Mouse (Mus musculus) forebrain, embryonic 13.5 days (tissue): ENCODE measurements around the gene Prrc2c. TPM values are rescaled to one million over a fixed set of nuclear protein-coding genes. Genes with fewer than 3 reads are reported as not detected.
A peak's percentile ranks its signal among the peaks of the same experiment; 100 is the strongest.
"Not testable (repeated sequence)": the region's sequence is repeated elsewhere in the genome, so short reads cannot be mapped to it uniquely, and the experiment has no call there.

Experiments used
- ATAC-seq: fragments of 200-750 bp; cut with Nextera tagmentation; 2 replicates; pipeline ENCODE4 v1.8.0; 2017
- H3K27ac ChIP-seq: fragments of 300-500 bp; sonication (generic); 2 replicates; pipeline ENCODE4 v1.5.1; 2015; ENCODE audit warnings: inconsistent platforms, mild to moderate bottlenecking, moderate library complexity
- H3K27me3 ChIP-seq: fragments of 300-500 bp; sonication (generic); 2 replicates; pipeline ENCODE4 v1.6.1; 2015; ENCODE audit warnings: mild to moderate bottlenecking, inconsistent platforms
- H3K36me3 ChIP-seq: fragments of 300-500 bp; sonication (generic); 2 replicates; pipeline ENCODE4 v1.6.1; 2015; ENCODE audit warnings: mild to moderate bottlenecking, inconsistent platforms; ENCODE audit not compliant: poor library complexity, severe bottlenecking
- H3K4me1 ChIP-seq: fragments of 300-500 bp; sonication (generic); 2 replicates; pipeline ENCODE4 v1.6.1; 2015; ENCODE audit warnings: inconsistent platforms
- H3K4me2 ChIP-seq: fragments of 300-500 bp; sonication (generic); 2 replicates; pipeline ENCODE4 v1.6.1; 2015; ENCODE audit warnings: inconsistent platforms, mild to moderate bottlenecking, moderate library complexity
- H3K4me3 ChIP-seq: fragments of 300-500 bp; sonication (generic); 2 replicates; pipeline ENCODE4 v1.5.1; 2015; ENCODE audit warnings: mild to moderate bottlenecking, inconsistent platforms
- H3K9ac ChIP-seq: fragments of 300-500 bp; sonication (generic); 2 replicates; pipeline ENCODE4 v1.6.1; 2015; ENCODE audit warnings: mild to moderate bottlenecking, inconsistent platforms
- H3K9me3 ChIP-seq: fragments of 300-500 bp; sonication (generic); replicated peaks from 2 replicates; pipeline ENCODE4 v1.6.1; 2016; ENCODE audit warnings: inconsistent platforms
- WGBS: fragments of 180-500 bp; shearing (Covaris S2); methylation state at CpG from one replicate; pipeline ENCODE4 v1.1.7; 2015; 5-methylcytosine and 5-hydroxymethylcytosine counted together
- polyA plus RNA-seq: library from polyadenylated mRNA; unstranded; fragments of >200 nt; fragmentation: Nextera tagmentation; extraction: Ambion mirVana; gene quantifications from 2 replicates; pipeline ENCODE4 v1.2.1, GENCODE M21; 2015

The Prrc2c gene
- polyA plus RNA-seq, 1 experiment from 2014 or later, result 174 TPM

GRCm38 (mm10) chr1:162664826-162665475, 75.4 kb downstream of the Prrc2c start:
- peak; percentile 98 for ATAC-seq
- H3K36me3 ChIP-seq, result peaks cover 5% of the 10 kb centered on the region; the same call in 1 of the 2 replicates
- peak overlapping the region; percentile 56; the same call in 1 of the 2 replicates for H3K4me2 ChIP-seq
- no peak overlapping the region for H3K27ac ChIP-seq
- no peaks in the 10 kb centered on the region for H3K27me3 ChIP-seq
- 14% methylated on average over 10 of the region's 10 CpGs for WGBS
- no peak overlapping the region for H3K4me3 ChIP-seq
- H3K4me1 ChIP-seq, result peaks cover 4% of the 10 kb centered on the region; the same call in 1 of the 2 replicates
- no peaks in the 10 kb centered on the region for H3K9me3 ChIP-seq
- no peak overlapping the region for H3K9ac ChIP-seq

- Histone ChIP-seq H3K27me3 (no peaks in the 10 kb centered on the region), H3K4me1 (no peaks in the 10 kb centered on the region), H3K36me3 (no peaks in the 10 kb centered on the region), H3K4me2 (no peak overlapping the region), H3K27ac (no peak overlapping the region), H3K9ac (no peak overlapping the region), H3K4me3 (no peak overlapping the region), H3K9me3 (no peaks in the 10 kb centered on the region)
- no peak for ATAC-seq
- WGBS, result 89% methylated on average over 11 of the region's 11 CpGs
These were observed 80.0 kb downstream of the Prrc2c start for GRCm38 (mm10) chr1:162660276-162660860.

DNA sequence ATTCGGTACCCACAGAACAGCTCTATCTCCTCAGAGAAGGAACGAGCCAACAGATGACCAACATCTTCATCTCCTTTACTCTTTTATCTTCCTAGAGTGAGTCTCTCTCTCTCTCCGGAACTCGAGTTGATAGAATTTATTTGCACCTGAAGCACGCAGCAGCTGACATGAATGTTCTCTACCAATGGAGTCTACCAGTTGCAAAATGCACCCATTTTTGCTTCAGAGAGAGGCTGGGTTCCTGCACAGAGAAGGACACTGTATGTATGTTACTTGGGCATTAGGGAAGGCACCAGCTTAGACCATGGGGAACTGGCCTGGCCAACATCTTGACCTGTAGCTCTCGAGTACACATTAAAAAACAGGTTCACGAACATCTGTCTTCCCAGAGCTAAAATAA, 82.2 kb downstream of the Prrc2c start, which contains the start of gene Myocos:
Myocos (minus strand) TSS at position 101 of the 400 bp plus-strand sequence.
- whole genome bisulfite sequencing, result 94% methylated on average over 7 of the region's 7 CpGs
- H3K4me3 ChIP-seq, result no peak within 1 kb of the TSS
- H3K4me2 ChIP-seq, result no peak within 1 kb of the TSS
- no peaks in the 10 kb centered on the region for H3K4me1 ChIP-seq
- H3K9me3 ChIP-seq, result no peaks in the 10 kb centered on the region
- H3K9ac ChIP-seq, result no peak within 1 kb of the TSS
- no peaks in the 10 kb centered on the region for H3K27me3 ChIP-seq
- no peaks in the 10 kb centered on the region for H3K36me3 ChIP-seq
- ATAC-seq, result no peak
- no peak within 1 kb of the TSS for H3K27ac ChIP-seq

GRCm38 (mm10) chr1:162648416-162648815, 91.9 kb downstream of the Prrc2c start:
- no peak for ATAC-seq
- H3K27me3 ChIP-seq, result no peaks in the 10 kb centered on the region
- WGBS, result 97% methylated on average over 14 of the region's 14 CpGs
- no peak overlapping the region for H3K4me3 ChIP-seq
- no peak overlapping the region for H3K27ac ChIP-seq
- H3K36me3 ChIP-seq, result no peaks in the 10 kb centered on the region
- H3K4me2 ChIP-seq, result no peak overlapping the region
- no peak overlapping the region for H3K9ac ChIP-seq
- no peaks in the 10 kb centered on the region for H3K4me1 ChIP-seq
- H3K9me3 ChIP-seq, result no peaks in the 10 kb centered on the region

- no peak overlapping the region for H3K27ac ChIP-seq
- H3K4me2 ChIP-seq, result no peak overlapping the region
- no peaks in the 10 kb centered on the region for H3K4me1 ChIP-seq
- no peaks in the 10 kb centered on the region for H3K27me3 ChIP-seq
- no peak overlapping the region for H3K9ac ChIP-seq
- H3K36me3 ChIP-seq, result no peaks in the 10 kb centered on the region
- H3K9me3 ChIP-seq, result no peaks in the 10 kb centered on the region
- no peak for ATAC-seq
- 80% methylated on average over 10 of the region's 10 CpGs for WGBS
- H3K4me3 ChIP-seq, result no peak overlapping the region
These were observed 94.2 kb downstream of the Prrc2c start for GRCm38 (mm10) chr1:162646083-162646686.

GRCm38 (mm10) chr1:162643752-162644151, 96.6 kb downstream of the Prrc2c start:
- Histone ChIP-seq H3K36me3 (no peaks in the 10 kb centered on the region), H3K4me1 (no peaks in the 10 kb centered on the region), H3K4me2 (no peak overlapping the region), H3K4me3 (no peak overlapping the region), H3K9ac (no peak overlapping the region), H3K27me3 (no peaks in the 10 kb centered on the region), H3K27ac (no peak overlapping the region), H3K9me3 (no peaks in the 10 kb centered on the region)
- peak; percentile 66 for ATAC-seq
- 40% methylated on average over 4 of the region's 4 CpGs for WGBS

- Histone ChIP-seq H3K27ac (no peak overlapping the region), H3K36me3 (no peaks in the 10 kb centered on the region), H3K9ac (no peak overlapping the region), H3K4me2 (no peak overlapping the region), H3K9me3 (no peaks in the 10 kb centered on the region), H3K4me1 (no peaks in the 10 kb centered on the region), H3K27me3 (no peaks in the 10 kb centered on the region), H3K4me3 (no peak overlapping the region)
- ATAC-seq, result no peak
- 78% methylated on average over 3 of the region's 3 CpGs for WGBS
These were observed 97.8 kb downstream of the Prrc2c start for GRCm38 (mm10) chr1:162642591-162642990.

GRCm38 (mm10) chr1:162639861-162640260, 100.5 kb downstream of the Prrc2c start:
- ATAC-seq, result no peak
- H3K9me3 ChIP-seq, result no peaks in the 10 kb centered on the region
- H3K9ac ChIP-seq, result no peak overlapping the region
- no peak overlapping the region for H3K27ac ChIP-seq
- no peaks in the 10 kb centered on the region for H3K36me3 ChIP-seq
- no peaks in the 10 kb centered on the region for H3K4me1 ChIP-seq
- 94% methylated on average over 1 of the region's 1 CpGs for WGBS
- H3K4me2 ChIP-seq, result no peak overlapping the region
- no peaks in the 10 kb centered on the region for H3K27me3 ChIP-seq
- no peak overlapping the region for H3K4me3 ChIP-seq

DNA sequence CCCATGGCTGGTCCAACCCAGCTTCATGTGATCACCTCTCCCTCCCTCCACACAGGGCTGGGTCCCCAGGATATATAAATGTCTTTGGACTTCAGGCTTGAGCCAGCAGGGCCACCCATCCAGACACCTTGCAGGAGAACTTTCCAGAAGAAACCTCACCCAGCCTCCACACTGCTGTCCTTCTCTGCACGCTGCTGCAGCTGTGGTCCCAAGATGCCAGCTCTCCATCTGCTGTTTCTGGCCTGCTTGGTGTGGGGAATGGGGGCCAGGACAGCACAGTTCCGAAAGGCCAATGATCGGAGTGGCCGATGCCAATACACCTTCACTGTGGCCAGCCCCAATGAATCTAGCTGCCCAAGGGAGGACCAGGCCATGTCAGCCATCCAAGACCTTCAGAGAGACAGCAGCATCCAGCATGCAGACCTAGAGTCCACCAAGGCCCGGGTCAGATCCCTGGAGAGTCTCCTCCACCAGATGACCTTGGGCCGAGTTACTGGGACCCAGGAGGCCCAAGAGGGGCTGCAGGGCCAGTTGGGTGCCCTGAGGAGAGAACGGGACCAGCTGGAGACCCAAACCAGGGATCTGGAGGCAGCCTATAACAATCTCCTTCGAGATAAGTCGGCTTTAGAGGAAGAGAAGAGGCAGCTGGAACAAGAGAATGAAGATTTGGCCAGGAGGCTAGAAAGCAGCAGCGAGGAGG, 101.2 kb downstream of the Prrc2c start, which contains the start of gene Myoc:
Myoc (plus strand) TSS at position 105 of the 700 bp plus-strand sequence.
- Histone ChIP-seq H3K27me3 (no peaks in the 10 kb centered on the region), H3K4me3 (no peak within 1 kb of the TSS), H3K27ac (no peak within 1 kb of the TSS), H3K36me3 (no peaks in the 10 kb centered on the region), H3K4me1 (no peaks in the 10 kb centered on the region), H3K9me3 (no peaks in the 10 kb centered on the region), H3K9ac (no peak within 1 kb of the TSS), H3K4me2 (no peak within 1 kb of the TSS)
- WGBS, result 89% methylated on average over 10 of the region's 10 CpGs
- ATAC-seq, result no peak

DNA sequence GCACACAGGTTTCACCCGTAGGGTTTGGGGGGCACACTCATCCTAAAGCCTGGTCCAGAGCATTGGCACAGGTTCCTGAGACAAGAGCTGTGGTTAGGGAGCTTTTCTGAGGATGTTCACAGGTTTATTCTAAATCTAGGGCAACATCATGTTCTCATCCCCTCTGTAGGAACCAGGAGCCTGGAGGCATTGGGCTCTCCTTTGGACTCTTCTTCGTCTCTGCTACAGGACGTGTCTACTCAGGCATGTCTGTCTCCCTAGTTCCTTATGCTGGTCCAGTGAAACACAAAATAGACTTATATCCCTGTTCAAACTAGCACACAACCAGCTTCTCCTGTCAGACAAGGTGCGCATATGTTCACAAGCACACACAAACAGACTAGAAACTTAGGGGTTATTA, 101.8 kb downstream of the Prrc2c start:
- no peak for ATAC-seq
- H3K27me3 ChIP-seq, result no peaks in the 10 kb centered on the region
- no peaks in the 10 kb centered on the region for H3K4me1 ChIP-seq
- H3K4me3 ChIP-seq, result no peak overlapping the region
- WGBS, result 90% methylated on average over 4 of the region's 4 CpGs
- no peak overlapping the region for H3K9ac ChIP-seq
- H3K4me2 ChIP-seq, result no peak overlapping the region
- no peaks in the 10 kb centered on the region for H3K9me3 ChIP-seq
- no peak overlapping the region for H3K27ac ChIP-seq
- H3K36me3 ChIP-seq, result no peaks in the 10 kb centered on the region

- Histone ChIP-seq H3K27ac (no peak overlapping the region), H3K9me3 (no peaks in the 10 kb centered on the region), H3K4me2 (no peak overlapping the region), H3K4me1 (no peaks in the 10 kb centered on the region), H3K4me3 (no peak overlapping the region), H3K36me3 (no peaks in the 10 kb centered on the region), H3K9ac (no peak overlapping the region), H3K27me3 (no peaks in the 10 kb centered on the region)
- ATAC-seq, result no peak
- WGBS, result 66% methylated on average over 3 of the region's 3 CpGs
These were observed 103.8 kb downstream of the Prrc2c start for GRCm38 (mm10) chr1:162636516-162636915.

- H3K4me2 ChIP-seq, H3K27ac ChIP-seq, H3K9ac ChIP-seq, H3K36me3 ChIP-seq, ATAC-seq, H3K27me3 ChIP-seq, H3K4me1 ChIP-seq, H3K4me3 ChIP-seq, H3K9me3 ChIP-seq: not testable (repeated sequence)
- 77% methylated on average over 1 of the region's 1 CpGs for WGBS
These were observed 104.9 kb downstream of the Prrc2c start for GRCm38 (mm10) chr1:162635291-162635931.
